16 mouse cellular contexts compared by ENCODE assay signal in the genomic region with DNA sequence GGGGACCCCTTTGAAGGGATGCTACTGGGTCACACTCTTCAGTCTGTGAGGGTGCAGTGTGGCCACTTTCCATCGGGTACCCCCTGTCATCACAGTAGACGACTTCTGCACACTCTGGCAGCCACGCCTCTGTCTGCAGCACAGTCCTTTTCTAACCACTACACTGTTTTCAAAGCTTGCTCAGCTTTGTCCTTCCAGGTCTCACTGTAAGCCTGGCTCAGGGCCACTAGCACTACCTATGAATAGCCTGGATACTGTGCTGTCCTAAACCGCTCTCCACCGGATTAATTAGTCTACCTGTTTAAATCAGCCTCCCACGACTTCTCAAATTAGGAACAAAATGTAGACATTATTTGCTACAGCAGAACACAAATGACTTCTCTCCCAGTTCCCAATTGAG. TPM values are rescaled to one million over a fixed set of nuclear protein-coding genes. Genes with fewer than 3 reads are reported as not detected.
"Had no signal": no experiment of that assay in that cellular context is flagged by ENCODE, and none has a peak within 500 bp of the region (broad histone marks: within the 10 kb centered on the region; RNA-seq: fewer than 3 reads in every experiment).

No protein-coding gene starts in this region.

- H3K4me2 ChIP-seq: kidney, embryonic 15.5 days; limb, embryonic 13.5 days; lung, embryonic 14.5 days; neural tube, embryonic 15.5 days had no signal

- H3K36me3 ChIP-seq: midbrain, embryonic 10.5 days; neural tube, embryonic 15.5 days had no signal

- H3K9me3 ChIP-seq: kidney, embryonic 15.5 days; limb, embryonic 13.5 days; midbrain, embryonic 10.5 days; neural tube, embryonic 15.5 days had no signal

- H3K27ac ChIP-seq: kidney, embryonic 15.5 days; limb, embryonic 13.5 days; liver, embryonic 14.5 days; midbrain, embryonic 10.5 days; neural tube, embryonic 15.5 days had no signal

- DNase-seq: kidney, postnatal 14 days; left cerebral cortex, postnatal 4 days; lung, embryonic 14.5 days; lung, postnatal 10 days; lung, postnatal 4 days; midbrain, embryonic 14.5 days; right cerebral cortex, adult 18-20 months; right cerebral cortex, postnatal 25 days; thymus, postnatal 36 days had no signal

- H3K9ac ChIP-seq: kidney, embryonic 15.5 days; limb, embryonic 13.5 days; liver, embryonic 14.5 days; lung, embryonic 14.5 days; neural tube, embryonic 15.5 days had no signal

- H3K27me3 ChIP-seq: kidney, embryonic 15.5 days; limb, embryonic 13.5 days; neural tube, embryonic 15.5 days had no signal

- H3K4me3 ChIP-seq: kidney, embryonic 15.5 days; limb, embryonic 13.5 days; midbrain, embryonic 10.5 days; myocyte; neural tube, embryonic 15.5 days had no signal

- H3K4me1 ChIP-seq: midbrain, embryonic 10.5 days; neural tube, embryonic 15.5 days had no signal

RNA-seq across cellular contexts. Expression of a gene that starts 55.3 kb away (rescaled TPM):
- total RNA-seq: megakaryocyte, adult 5-6 weeks had no signal
